22 mouse cellular contexts compared by ENCODE assay signal in genomic region chr5:45515151-45515743, GRCm38 (mm10).
"Had no signal": no experiment of that assay in that cellular context is flagged by ENCODE, and none has a peak within 500 bp of the region (broad histone marks: within the 10 kb centered on the region; RNA-seq: fewer than 3 reads in every experiment).

No protein-coding gene starts in this region.

- H3K4me3 ChIP-seq: intestine, embryonic 15.5 days; left cerebral cortex, adult 2 months; limb, embryonic 12.5 days; limb, embryonic 15.5 days; lung, embryonic 15.5 days; megakaryocyte, embryonic 14.5 days; midbrain, embryonic 10.5 days; midbrain, embryonic 13.5 days; myocyte; neural tube, embryonic 13.5 days; stomach, embryonic 15.5 days had no signal

- H3K9me3 ChIP-seq: intestine, embryonic 15.5 days; limb, embryonic 12.5 days; limb, embryonic 15.5 days; lung, embryonic 15.5 days; megakaryocyte, embryonic 14.5 days; midbrain, embryonic 10.5 days; midbrain, embryonic 13.5 days; neural tube, embryonic 13.5 days; stomach, embryonic 15.5 days had no signal

- H3K4me2 ChIP-seq: intestine, embryonic 15.5 days; limb, embryonic 12.5 days; limb, embryonic 15.5 days; lung, embryonic 15.5 days; midbrain, embryonic 13.5 days; neural tube, embryonic 13.5 days; stomach, embryonic 15.5 days had no signal

- H3K9ac ChIP-seq: intestine, embryonic 15.5 days; limb, embryonic 12.5 days; limb, embryonic 15.5 days; liver, embryonic 14.5 days; lung, embryonic 15.5 days; midbrain, embryonic 13.5 days; neural tube, embryonic 13.5 days; stomach, embryonic 15.5 days had no signal

- H3K27ac ChIP-seq: intestine, embryonic 15.5 days; left cerebral cortex, adult 2 months; limb, embryonic 12.5 days; limb, embryonic 15.5 days; liver, embryonic 14.5 days; lung, embryonic 15.5 days; midbrain, embryonic 10.5 days; midbrain, embryonic 13.5 days; neural tube, embryonic 13.5 days; stomach, embryonic 15.5 days had no signal

- DNase-seq: layer of hippocampus, postnatal 36 days; left cerebral cortex, postnatal 4 days; lung, adult 18-20 months; lung, postnatal 10 days; lung, postnatal 36 days; retina, postnatal 1 day; right cerebral cortex, postnatal 25 days; spleen, adult 18-20 months; thymus, postnatal 25 days had no signal

- H3K27me3 ChIP-seq: intestine, embryonic 15.5 days; limb, embryonic 12.5 days; limb, embryonic 15.5 days; lung, embryonic 15.5 days; megakaryocyte, embryonic 14.5 days; midbrain, embryonic 13.5 days; neural tube, embryonic 13.5 days; stomach, embryonic 15.5 days had no signal

- ATAC-seq: intestine, embryonic 15.5 days; midbrain, embryonic 13.5 days; midbrain, embryonic 16.5 days had no signal

- H3K4me1 ChIP-seq: intestine, embryonic 15.5 days; limb, embryonic 12.5 days had no signal
